Mouse (Mus musculus) lung, adult 2 months (tissue): ENCODE results near the gene Cldn6.

Source experiments
- CTCF ChIP-seq: fragments of 200-500 bp; IDR thresholded peaks from 2 replicates; pipeline ENCODE4 v1.5.1; 2011; ENCODE audit warnings: mild to moderate bottlenecking, low read length, control low read depth; ENCODE audit not compliant: insufficient read depth
- POLR2A ChIP-seq: fragments of 200-500 bp; IDR thresholded peaks from 2 replicates; pipeline ENCODE4 v1.6.1; 2011; ENCODE audit warnings: low read depth, mild to moderate bottlenecking, control low read depth, low read length, borderline replicate concordance; ENCODE audit errors: extremely low read depth

DNA sequence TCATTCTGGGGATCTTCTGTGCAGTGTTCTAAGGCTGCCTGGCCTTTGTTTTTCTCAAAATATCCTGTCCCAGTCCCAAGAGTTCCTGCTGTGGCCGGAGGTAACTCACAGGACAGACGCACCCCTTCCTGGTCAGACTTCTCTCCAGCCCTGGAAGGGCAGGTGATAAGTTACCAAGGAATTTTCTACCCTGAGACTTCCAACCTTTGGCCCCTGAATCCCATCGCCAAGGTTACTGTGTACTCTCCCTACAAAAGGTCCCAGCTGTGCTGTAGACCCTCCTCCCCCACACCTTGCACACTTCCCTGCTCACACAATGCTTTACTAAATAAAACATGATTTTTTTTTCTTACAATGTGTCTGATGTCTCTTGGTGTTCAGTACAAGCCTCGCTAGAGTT is 3.0 kb downstream of the Cldn6 start:
- no peak for TF ChIP-seq CTCF
- TF ChIP-seq POLR2A: no peak
